Mouse (Mus musculus): ENCODE measurements around the gene Ddx31. TPM values are rescaled to one million over a fixed set of nuclear protein-coding genes. Genes with fewer than 3 reads are reported as not detected.

Ddx31 gene
- total RNA-seq, 1 experiment: 20.9 TPM

GRCm38 (mm10) chr2:28863857-28864256, 23.7 kb downstream of the Ddx31 start:
- H3K27ac ChIP-seq (ENCODE audit: insufficient read depth, low read depth, low read length, poor library complexity, severe bottlenecking): no peak overlapping the region
- H3K4me3 ChIP-seq (ENCODE audit: insufficient read depth in 1 of 2, low read depth in 1 of 2, low read length in 2 of 2, poor library complexity in 1 of 2, severe bottlenecking in 1 of 2): no peak overlapping the region
- no peak for DNase-seq (ENCODE audit: low read depth, low spot score)
- no peaks in the 10 kb centered on the region for H3K9me3 ChIP-seq (ENCODE audit: control insufficient read depth, insufficient read depth, low read depth, low read length)
- H3K9ac ChIP-seq (ENCODE audit: insufficient read depth, low read depth, low read length, poor library complexity, severe bottlenecking): no peak overlapping the region
- in situ Hi-C loops (cut with MboI; ENCODE audit: low sequenced_read_pairs in 2 of 2, unreplicated experiment in 2 of 2): no loop called here
- peaks cover 54% of the 10 kb centered on the region for H3K36me3 ChIP-seq (ENCODE audit: control insufficient read depth, insufficient read depth, low read length, poor library complexity, severe bottlenecking)
- TF ChIP-seq ZNF384 (IDR thresholded peaks at IDR 0.05; ENCODE audit: low read depth, low read length): no peak
- no peak for TF ChIP-seq CHD2 (IDR thresholded peaks at IDR 0.05; ENCODE audit: low read depth, low read length)
- no peak for TF ChIP-seq ZC3H11A (IDR thresholded peaks at IDR 0.05; ENCODE audit: borderline replicate concordance, low read depth, low read length)
- TF ChIP-seq HCFC1 (IDR thresholded peaks at IDR 0.05; ENCODE audit: borderline replicate concordance, insufficient read depth, low read length): no peak
- TF ChIP-seq MAFK (IDR thresholded peaks at IDR 0.05; ENCODE audit: insufficient read depth, low read depth, low read length): no peak
- H3K4me1 ChIP-seq (ENCODE audit: control insufficient read depth in 2 of 2, insufficient read depth in 2 of 2, low read length in 2 of 2, poor library complexity in 1 of 2): no peaks in the 10 kb centered on the region

GRCm38 (mm10) chr2:28867495-28867894, 27.3 kb downstream of the Ddx31 start:
- in situ Hi-C loops (cut with MboI; ENCODE audit: low sequenced_read_pairs in 2 of 2, unreplicated experiment in 2 of 2): no loop called here
- H3K9ac ChIP-seq (ENCODE audit: insufficient read depth, low read depth, low read length, poor library complexity, severe bottlenecking): no peak overlapping the region
- peaks cover 34% of the 10 kb centered on the region for H3K36me3 ChIP-seq (ENCODE audit: control insufficient read depth, insufficient read depth, low read length, poor library complexity, severe bottlenecking)
- H3K27ac ChIP-seq (ENCODE audit: insufficient read depth, low read depth, low read length, poor library complexity, severe bottlenecking): no peak overlapping the region
- no peak overlapping the region for H3K4me3 ChIP-seq (ENCODE audit: insufficient read depth in 1 of 2, low read depth in 1 of 2, low read length in 2 of 2, poor library complexity in 1 of 2, severe bottlenecking in 1 of 2)
- no peak for DNase-seq (ENCODE audit: low read depth, low spot score)
- no peaks in the 10 kb centered on the region for H3K4me1 ChIP-seq (ENCODE audit: control insufficient read depth in 2 of 2, insufficient read depth in 2 of 2, low read length in 2 of 2, poor library complexity in 1 of 2)
- TF ChIP-seq CHD2 (IDR thresholded peaks at IDR 0.05; ENCODE audit: low read depth, low read length) (no peak), MAFK (IDR thresholded peaks at IDR 0.05; ENCODE audit: insufficient read depth, low read depth, low read length) (no peak), HCFC1 (IDR thresholded peaks at IDR 0.05; ENCODE audit: borderline replicate concordance, insufficient read depth, low read length) (no peak), ZNF384 (IDR thresholded peaks at IDR 0.05; ENCODE audit: low read depth, low read length) (no peak), ZC3H11A (IDR thresholded peaks at IDR 0.05; ENCODE audit: borderline replicate concordance, low read depth, low read length) (no peak)
- H3K9me3 ChIP-seq (ENCODE audit: control insufficient read depth, insufficient read depth, low read depth, low read length): no peaks in the 10 kb centered on the region

GRCm38 (mm10) chr2:28875554-28875953, 35.3 kb downstream of the Ddx31 start:
- no peak overlapping the region for H3K4me3 ChIP-seq (ENCODE audit: insufficient read depth in 1 of 2, low read depth in 1 of 2, low read length in 2 of 2, poor library complexity in 1 of 2, severe bottlenecking in 1 of 2)
- H3K9ac ChIP-seq (ENCODE audit: insufficient read depth, low read depth, low read length, poor library complexity, severe bottlenecking): no peak overlapping the region
- H3K27ac ChIP-seq (ENCODE audit: insufficient read depth, low read depth, low read length, poor library complexity, severe bottlenecking): no peak overlapping the region
- no peaks in the 10 kb centered on the region for H3K9me3 ChIP-seq (ENCODE audit: control insufficient read depth, insufficient read depth, low read depth, low read length)
- no peak for DNase-seq (ENCODE audit: low read depth, low spot score)
- TF ChIP-seq ZNF384 (IDR thresholded peaks at IDR 0.05; ENCODE audit: low read depth, low read length) (no peak), CHD2 (IDR thresholded peaks at IDR 0.05; ENCODE audit: low read depth, low read length) (no peak), MAFK (IDR thresholded peaks at IDR 0.05; ENCODE audit: insufficient read depth, low read depth, low read length) (no peak), ZC3H11A (IDR thresholded peaks at IDR 0.05; ENCODE audit: borderline replicate concordance, low read depth, low read length) (no peak), HCFC1 (IDR thresholded peaks at IDR 0.05; ENCODE audit: borderline replicate concordance, insufficient read depth, low read length) (no peak)
- no peaks in the 10 kb centered on the region for H3K4me1 ChIP-seq (ENCODE audit: control insufficient read depth in 2 of 2, insufficient read depth in 2 of 2, low read length in 2 of 2, poor library complexity in 1 of 2)
- in situ Hi-C loops (cut with MboI; ENCODE audit: low sequenced_read_pairs in 2 of 2, unreplicated experiment in 2 of 2): no loop called here
- H3K36me3 ChIP-seq (ENCODE audit: control insufficient read depth, insufficient read depth, low read length, poor library complexity, severe bottlenecking): peaks cover 28% of the 10 kb centered on the region

DNA sequence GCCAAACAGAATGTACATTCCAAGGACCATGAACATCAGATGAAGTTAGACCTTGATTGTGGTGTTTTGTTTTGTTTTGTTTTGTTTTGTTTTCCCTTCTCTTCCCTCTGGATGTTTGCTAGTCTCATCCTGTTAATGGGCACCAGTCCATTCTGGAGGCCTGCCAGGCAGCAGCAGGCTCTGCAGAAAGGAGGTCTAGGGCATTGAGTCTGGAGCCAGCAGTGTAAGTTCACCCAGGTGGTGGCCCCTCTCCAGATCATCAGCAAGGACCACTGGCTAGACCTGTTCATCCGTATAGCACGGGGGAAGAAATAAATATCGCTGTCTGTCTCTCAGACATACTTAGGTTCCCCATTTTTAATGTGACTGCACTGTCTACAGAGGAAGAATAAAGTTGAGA, 41.1 kb downstream of the Ddx31 start:
- Histone ChIP-seq H3K27ac (ENCODE audit: insufficient read depth, low read depth, low read length, poor library complexity, severe bottlenecking) (no peak overlapping the region), H3K36me3 (ENCODE audit: control insufficient read depth, insufficient read depth, low read length, poor library complexity, severe bottlenecking) (peaks cover 32% of the 10 kb centered on the region), H3K4me1 (ENCODE audit: control insufficient read depth in 2 of 2, insufficient read depth in 2 of 2, low read length in 2 of 2, poor library complexity in 1 of 2) (no peaks in the 10 kb centered on the region), H3K9me3 (ENCODE audit: control insufficient read depth, insufficient read depth, low read depth, low read length) (no peaks in the 10 kb centered on the region), H3K4me3 (ENCODE audit: insufficient read depth in 1 of 2, low read depth in 1 of 2, low read length in 2 of 2, poor library complexity in 1 of 2, severe bottlenecking in 1 of 2) (no peak overlapping the region), H3K9ac (ENCODE audit: insufficient read depth, low read depth, low read length, poor library complexity, severe bottlenecking) (no peak overlapping the region)
- TF ChIP-seq HCFC1 (IDR thresholded peaks at IDR 0.05; ENCODE audit: borderline replicate concordance, insufficient read depth, low read length) (no peak), ZNF384 (IDR thresholded peaks at IDR 0.05; ENCODE audit: low read depth, low read length) (no peak), ZC3H11A (IDR thresholded peaks at IDR 0.05; ENCODE audit: borderline replicate concordance, low read depth, low read length) (no peak), CHD2 (IDR thresholded peaks at IDR 0.05; ENCODE audit: low read depth, low read length) (no peak), MAFK (IDR thresholded peaks at IDR 0.05; ENCODE audit: insufficient read depth, low read depth, low read length) (no peak)
- no peak for DNase-seq (ENCODE audit: low read depth, low spot score)
- in situ Hi-C loops (cut with MboI; ENCODE audit: low sequenced_read_pairs in 2 of 2, unreplicated experiment in 2 of 2): no loop called here

DNA sequence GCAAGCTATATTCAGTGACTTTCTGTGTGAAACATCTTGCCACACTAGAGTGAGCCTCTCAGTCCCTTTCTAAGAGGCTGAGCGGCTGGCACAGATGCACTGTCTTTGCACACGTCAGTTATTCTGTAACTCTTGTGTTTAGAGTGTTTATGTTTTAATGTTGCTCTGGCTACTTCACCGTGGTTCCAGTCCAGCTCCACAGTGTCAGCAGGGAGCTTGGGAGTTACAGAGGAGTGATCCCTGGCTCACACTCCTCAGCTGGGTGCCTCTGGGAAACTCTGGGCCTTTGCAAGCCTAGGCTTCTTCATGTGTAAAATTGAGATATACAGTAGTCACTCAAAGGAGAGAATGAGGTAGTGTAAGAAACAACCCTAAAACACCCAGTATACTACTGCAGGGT, 41.8 kb downstream of the Ddx31 start:
- TF ChIP-seq ZNF384 (IDR thresholded peaks at IDR 0.05; ENCODE audit: low read depth, low read length) (no peak), CHD2 (IDR thresholded peaks at IDR 0.05; ENCODE audit: low read depth, low read length) (no peak), ZC3H11A (IDR thresholded peaks at IDR 0.05; ENCODE audit: borderline replicate concordance, low read depth, low read length) (no peak), MAFK (IDR thresholded peaks at IDR 0.05; ENCODE audit: insufficient read depth, low read depth, low read length) (no peak), HCFC1 (IDR thresholded peaks at IDR 0.05; ENCODE audit: borderline replicate concordance, insufficient read depth, low read length) (no peak)
- H3K27ac ChIP-seq (ENCODE audit: insufficient read depth, low read depth, low read length, poor library complexity, severe bottlenecking): no peak overlapping the region
- DNase-seq (ENCODE audit: low read depth, low spot score): no peak
- H3K9me3 ChIP-seq (ENCODE audit: control insufficient read depth, insufficient read depth, low read depth, low read length): no peaks in the 10 kb centered on the region
- no peak overlapping the region for H3K9ac ChIP-seq (ENCODE audit: insufficient read depth, low read depth, low read length, poor library complexity, severe bottlenecking)
- no peaks in the 10 kb centered on the region for H3K4me1 ChIP-seq (ENCODE audit: control insufficient read depth in 2 of 2, insufficient read depth in 2 of 2, low read length in 2 of 2, poor library complexity in 1 of 2)
- H3K36me3 ChIP-seq (ENCODE audit: control insufficient read depth, insufficient read depth, low read length, poor library complexity, severe bottlenecking): peaks cover 33% of the 10 kb centered on the region
- no peak overlapping the region for H3K4me3 ChIP-seq (ENCODE audit: insufficient read depth in 1 of 2, low read depth in 1 of 2, low read length in 2 of 2, poor library complexity in 1 of 2, severe bottlenecking in 1 of 2)
- in situ Hi-C loops (cut with MboI; ENCODE audit: low sequenced_read_pairs in 2 of 2, unreplicated experiment in 2 of 2): no loop called here

Measured in ES-E14 (cell line).